Mouse (Mus musculus): Measurements from ENCODE around the gene Iqgap3. TPM values are rescaled to one million over a fixed set of nuclear protein-coding genes. Genes with fewer than 3 reads are reported as not detected.
A peak's percentile ranks its signal among the peaks of the same experiment; 100 is the strongest.

Gene Iqgap3
- polyA plus RNA-seq, 1 experiment from 2014 or later, result 25.2 TPM

DNA sequence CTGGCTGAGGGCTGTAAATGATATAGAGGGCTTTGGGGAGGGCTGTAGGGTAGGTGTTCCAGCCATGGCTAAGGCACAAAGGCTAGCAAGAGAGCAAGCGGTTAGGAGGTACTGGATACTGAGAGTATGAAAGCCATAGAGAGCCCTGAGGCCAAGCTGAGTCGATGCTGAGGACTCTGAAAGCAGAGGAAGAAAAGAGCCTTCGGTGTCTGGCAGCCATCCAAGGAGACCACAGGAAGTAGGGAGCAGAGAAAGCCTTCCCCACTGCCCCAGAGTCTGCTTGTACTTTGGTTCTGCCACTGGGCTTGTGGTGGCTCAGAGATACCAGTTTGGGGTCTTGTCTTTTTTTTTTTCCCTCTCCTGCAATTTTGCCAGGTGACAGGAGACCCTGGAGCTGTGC, 18.5 kb downstream of the Iqgap3 start:
- 49% methylated on average over 3 of the region's 3 CpGs for WGBS

DNA sequence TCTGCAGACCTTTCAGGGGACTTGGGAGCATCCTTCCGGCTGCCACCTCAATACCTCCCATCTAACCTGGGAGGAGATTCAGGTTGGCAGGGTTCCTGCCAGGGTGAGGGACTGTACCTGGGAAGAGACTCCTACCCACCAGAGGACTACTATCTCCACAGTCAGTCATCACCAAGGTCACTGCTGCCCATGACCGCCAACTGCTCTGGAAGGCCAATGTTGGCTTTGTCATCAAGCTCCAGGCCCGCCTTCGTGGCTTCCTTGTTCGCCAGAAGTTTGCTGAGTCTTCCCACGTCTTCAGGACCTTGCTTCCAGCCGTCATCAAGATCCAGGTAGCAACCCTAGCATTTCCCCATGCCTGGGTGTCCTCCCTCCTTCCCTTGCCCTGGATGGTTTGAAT, 20.0 kb downstream of the Iqgap3 start:
- Histone ChIP-seq H3K27me3 (no peaks in the 10 kb centered on the region), H3K9me3 (no peaks in the 10 kb centered on the region), H3K36me3 (peaks cover 80% of the 10 kb centered on the region), H3K4me2 (no peak overlapping the region), H3K9ac (no peak overlapping the region), H3K4me1 (no peaks in the 10 kb centered on the region), H3K27ac (no peak overlapping the region), H3K4me3 (no peak overlapping the region)
- no peak for ATAC-seq (ENCODE audit: borderline replicate concordance, extremely low read depth, low FRiP score, low TSS enrichment)
- WGBS, result 83% methylated on average over 7 of the region's 7 CpGs

More for the DNA sequence above, 18.5 kb downstream of the Iqgap3 start:
- Histone ChIP-seq H3K9ac (no peak overlapping the region), H3K27ac (no peak overlapping the region), H3K9me3 (no peaks in the 10 kb centered on the region), H3K4me1 (no peaks in the 10 kb centered on the region), H3K36me3 (peaks cover 80% of the 10 kb centered on the region), H3K27me3 (no peaks in the 10 kb centered on the region), H3K4me2 (no peak overlapping the region), H3K4me3 (no peak overlapping the region)
- no peak for ATAC-seq (ENCODE audit: borderline replicate concordance, extremely low read depth, low FRiP score, low TSS enrichment)

DNA sequence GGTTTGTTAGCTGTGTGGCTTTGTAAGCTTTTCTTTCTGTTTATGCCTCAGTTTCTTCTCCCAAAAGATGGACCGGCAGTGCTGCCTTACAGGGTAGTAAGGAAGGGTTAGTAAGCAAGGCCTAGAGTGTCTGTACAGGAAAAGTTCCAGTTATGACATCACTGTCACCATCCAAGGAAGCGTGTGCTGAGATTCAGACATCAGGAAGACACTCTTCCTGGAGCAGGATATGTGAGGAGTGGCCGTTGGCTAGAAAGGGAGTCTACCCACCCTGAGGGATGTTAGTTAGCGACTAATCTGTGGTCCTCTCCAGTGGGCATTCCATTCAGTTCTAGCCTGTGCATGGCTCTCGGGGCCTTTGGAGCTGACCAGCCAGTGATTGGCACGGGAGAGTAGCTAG, 20.4 kb downstream of the Iqgap3 start:
- no peaks in the 10 kb centered on the region for H3K27me3 ChIP-seq
- WGBS, result 73% methylated on average over 6 of the region's 6 CpGs

DNA sequence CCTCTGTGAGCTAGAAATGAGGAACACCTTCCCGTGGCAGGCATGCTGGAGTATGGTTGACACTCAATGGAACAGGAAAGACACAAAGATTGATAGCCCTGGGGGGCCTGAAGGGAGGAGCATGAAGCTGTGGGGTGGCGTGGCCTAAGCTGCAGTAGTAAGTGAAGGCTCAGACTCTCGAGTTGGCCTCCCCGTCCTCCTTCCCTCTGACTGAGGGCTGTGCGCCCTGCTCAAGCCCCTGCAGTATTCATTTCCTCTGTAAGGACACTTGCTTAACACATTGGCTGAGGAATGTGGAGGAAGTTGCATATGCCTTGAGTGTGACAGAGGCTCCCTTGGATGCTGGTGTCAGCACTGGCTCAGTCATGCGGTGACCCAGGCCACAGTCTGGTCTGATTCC, 20.8 kb downstream of the Iqgap3 start:
- 66% methylated on average over 6 of the region's 6 CpGs for WGBS
- H3K27ac ChIP-seq, result no peak overlapping the region; the same call in 1 of the 2 replicates
- ATAC-seq (ENCODE audit: borderline replicate concordance, extremely low read depth, low FRiP score, low TSS enrichment), result no peak

More for the DNA sequence above, 20.4 kb downstream of the Iqgap3 start:
- no peaks in the 10 kb centered on the region for H3K9me3 ChIP-seq
- ATAC-seq (ENCODE audit: borderline replicate concordance, extremely low read depth, low FRiP score, low TSS enrichment), result no peak
- peaks cover 78% of the 10 kb centered on the region for H3K36me3 ChIP-seq
- no peak overlapping the region for H3K9ac ChIP-seq
- no peak overlapping the region for H3K4me2 ChIP-seq
- no peak overlapping the region; the same call in 1 of the 2 replicates for H3K27ac ChIP-seq
- no peaks in the 10 kb centered on the region for H3K4me1 ChIP-seq
- no peak overlapping the region for H3K4me3 ChIP-seq

DNA sequence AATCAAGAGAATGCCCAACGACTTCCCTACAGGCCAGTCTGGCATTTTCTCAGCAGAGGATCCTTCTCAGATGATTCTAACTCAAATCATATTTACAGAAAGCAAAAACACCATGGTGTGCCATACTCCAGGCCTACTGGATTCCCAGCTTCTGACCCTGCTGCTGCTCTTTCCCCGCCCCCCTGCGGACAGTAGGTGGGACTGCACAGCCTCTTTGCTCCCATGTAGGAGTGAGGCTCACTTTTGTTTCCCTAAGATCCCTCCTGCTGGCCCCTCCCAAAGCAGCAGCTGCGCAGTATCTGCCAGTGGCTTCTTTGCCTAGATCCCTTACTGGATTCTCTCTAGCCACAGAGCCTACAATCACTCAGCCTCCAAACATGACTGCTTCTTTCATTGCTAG, 24.4 kb downstream of the Iqgap3 start:
- H3K36me3 ChIP-seq, result peaks cover 88% of the 10 kb centered on the region
- no peak overlapping the region for H3K27ac ChIP-seq
- no peak overlapping the region for H3K9ac ChIP-seq
- 88% methylated on average over 4 of the region's 4 CpGs for WGBS
- no peak overlapping the region for H3K4me2 ChIP-seq
- no peaks in the 10 kb centered on the region for H3K9me3 ChIP-seq
- no peak for ATAC-seq (ENCODE audit: borderline replicate concordance, extremely low read depth, low FRiP score, low TSS enrichment)
- H3K27me3 ChIP-seq, result no peaks in the 10 kb centered on the region
- no peak overlapping the region for H3K4me3 ChIP-seq
- H3K4me1 ChIP-seq, result no peaks in the 10 kb centered on the region

More for the DNA sequence above, 20.8 kb downstream of the Iqgap3 start:
- peaks cover 81% of the 10 kb centered on the region for H3K36me3 ChIP-seq
- no peak overlapping the region for H3K4me3 ChIP-seq
- H3K4me2 ChIP-seq, result no peak overlapping the region
- no peaks in the 10 kb centered on the region for H3K4me1 ChIP-seq
- H3K27me3 ChIP-seq, result no peaks in the 10 kb centered on the region
- no peak overlapping the region for H3K9ac ChIP-seq
- no peaks in the 10 kb centered on the region for H3K9me3 ChIP-seq

DNA sequence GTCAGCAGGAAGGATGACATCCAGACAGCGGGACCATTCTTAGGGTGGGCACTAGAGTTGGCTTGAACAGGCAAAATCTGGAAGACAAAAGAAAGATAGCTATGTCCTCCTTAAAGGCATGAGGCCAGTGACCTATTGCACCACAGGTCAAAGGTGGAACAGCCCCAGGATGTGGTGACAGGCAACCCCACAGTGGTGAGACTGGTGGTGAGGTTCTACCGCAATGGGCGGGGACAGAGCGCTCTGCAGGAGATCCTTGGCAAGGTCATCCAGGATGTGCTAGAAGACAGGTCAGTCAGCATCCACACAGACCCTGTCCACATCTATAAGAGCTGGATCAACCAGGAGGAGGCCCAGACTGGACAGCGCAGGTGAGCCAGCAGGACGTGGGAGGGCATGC, 27.4 kb downstream of the Iqgap3 start:
- no peak overlapping the region for H3K9ac ChIP-seq
- no peaks in the 10 kb centered on the region for H3K27me3 ChIP-seq
- WGBS, result 86% methylated on average over 6 of the region's 6 CpGs
- no peak overlapping the region for H3K4me3 ChIP-seq
- H3K4me2 ChIP-seq, result no peak overlapping the region
- H3K36me3 ChIP-seq, result peaks cover 87% of the 10 kb centered on the region
- no peak overlapping the region for H3K27ac ChIP-seq
- H3K9me3 ChIP-seq, result no peaks in the 10 kb centered on the region
- ATAC-seq (ENCODE audit: borderline replicate concordance, extremely low read depth, low FRiP score, low TSS enrichment), result no peak
- no peaks in the 10 kb centered on the region for H3K4me1 ChIP-seq

DNA sequence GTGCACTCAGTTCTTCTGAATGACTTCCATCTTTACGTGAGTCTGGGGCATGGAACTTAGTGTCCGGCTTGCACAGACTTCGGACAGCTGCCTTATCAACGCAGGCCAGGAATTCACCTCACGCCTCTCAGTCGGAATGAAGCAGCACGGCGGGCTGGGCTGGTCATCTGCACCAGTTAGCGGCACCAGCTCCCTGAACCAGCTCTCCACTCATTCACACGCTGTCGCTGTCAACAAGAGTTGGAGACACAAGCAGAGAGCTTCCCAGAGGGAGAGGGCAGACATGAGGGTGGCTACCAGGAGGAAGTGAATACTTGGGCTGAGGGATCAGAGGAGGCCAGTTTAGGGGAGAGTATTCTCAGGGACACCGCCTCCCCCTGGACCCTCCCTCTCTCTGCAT, 32.6 kb downstream of the Iqgap3 start:
- no peak overlapping the region for H3K9ac ChIP-seq
- peaks cover 93% of the 10 kb centered on the region for H3K36me3 ChIP-seq
- H3K27me3 ChIP-seq, result no peaks in the 10 kb centered on the region
- H3K4me2 ChIP-seq, result no peak overlapping the region
- H3K9me3 ChIP-seq, result no peaks in the 10 kb centered on the region
- no peaks in the 10 kb centered on the region for H3K4me1 ChIP-seq
- H3K4me3 ChIP-seq, result no peak overlapping the region
- 76% methylated on average over 12 of the region's 12 CpGs for WGBS
- no peak overlapping the region for H3K27ac ChIP-seq
- ATAC-seq (ENCODE audit: borderline replicate concordance, extremely low read depth, low FRiP score, low TSS enrichment), result no peak

DNA sequence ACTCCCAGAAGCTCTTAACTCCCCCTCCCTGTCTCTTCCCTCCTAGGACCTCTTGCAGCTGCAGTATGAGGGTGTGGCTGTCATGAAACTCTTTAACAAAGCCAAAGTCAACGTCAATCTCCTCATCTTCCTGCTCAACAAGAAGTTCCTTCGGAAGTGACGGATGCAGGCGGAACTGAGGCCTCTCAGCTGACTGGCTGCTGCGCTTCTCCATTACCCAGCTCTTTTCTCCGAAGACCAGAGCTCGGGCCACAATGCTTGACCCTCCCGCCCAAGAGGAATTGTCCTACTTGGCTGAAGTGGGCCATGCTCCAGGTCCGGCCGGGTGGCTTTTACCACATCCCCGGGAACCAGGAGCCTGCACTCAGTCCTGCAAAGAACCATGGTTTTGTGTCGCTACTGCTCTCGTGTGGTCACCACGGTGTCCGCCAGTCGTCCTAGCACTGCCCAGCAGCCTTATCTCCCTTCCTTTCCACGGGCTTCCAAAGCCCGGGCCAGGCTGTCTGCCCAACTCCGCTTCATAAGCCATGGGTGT, 38.4 kb downstream of the Iqgap3 start:
- 77% methylated on average over 19 of the region's 19 CpGs for WGBS
- no peak overlapping the region for H3K27ac ChIP-seq
- no peaks in the 10 kb centered on the region for H3K27me3 ChIP-seq
- ATAC-seq (ENCODE audit: borderline replicate concordance, extremely low read depth, low FRiP score, low TSS enrichment), result no peak
- no peak overlapping the region for H3K9ac ChIP-seq
- H3K9me3 ChIP-seq, result no peaks in the 10 kb centered on the region
- H3K4me1 ChIP-seq, result no peaks in the 10 kb centered on the region
- H3K36me3 ChIP-seq, result peaks cover 49% of the 10 kb centered on the region
- no peak overlapping the region for H3K4me3 ChIP-seq
- H3K4me2 ChIP-seq, result no peak overlapping the region

DNA sequence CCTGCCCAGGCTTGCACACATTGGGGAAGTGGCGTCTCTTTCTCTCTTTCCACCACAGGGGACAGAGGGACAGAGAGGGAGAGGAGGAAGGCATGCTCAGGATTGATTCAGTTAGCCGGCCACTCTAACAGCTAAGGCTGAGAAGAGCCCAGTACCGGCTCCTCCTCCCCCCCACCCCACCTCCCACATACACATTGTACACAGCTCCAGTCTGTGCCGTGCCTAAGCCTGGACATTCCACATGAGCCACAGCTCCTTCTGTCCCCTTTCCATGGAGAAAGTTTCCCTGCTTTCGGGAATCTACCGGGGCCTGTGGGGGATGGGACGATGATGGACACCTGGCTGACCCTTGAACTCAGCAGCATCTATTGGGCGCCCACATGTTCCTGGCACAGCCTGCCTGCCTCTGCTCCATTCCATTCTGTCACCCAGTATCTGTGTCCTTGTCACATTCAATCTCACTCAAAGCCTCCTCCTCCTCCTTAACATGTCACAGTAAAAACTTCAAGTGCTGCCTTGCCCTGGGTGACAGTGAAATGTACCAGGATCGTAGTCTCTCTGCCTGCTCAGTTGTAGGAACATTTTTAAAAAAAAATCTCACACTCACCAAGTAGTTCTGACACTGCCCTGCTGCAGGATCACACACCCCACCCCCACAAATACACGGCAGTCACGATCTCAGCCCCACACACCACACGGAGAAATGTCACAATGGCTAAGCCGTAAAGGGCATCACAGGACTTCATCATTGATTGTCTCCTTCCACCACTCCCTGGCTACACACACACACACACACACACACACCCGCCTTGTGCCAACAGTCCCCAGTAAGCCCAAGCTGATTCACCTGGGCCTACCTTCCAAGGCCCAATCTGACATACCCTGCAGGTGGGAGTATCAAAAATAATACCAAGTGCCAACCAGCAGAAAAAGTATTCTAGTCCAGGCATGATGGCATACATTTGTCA, 39.7 kb downstream of the Iqgap3 start:
- Histone ChIP-seq H3K27ac (no peak overlapping the region), H3K36me3 (peaks cover 40% of the 10 kb centered on the region), H3K9me3 (no peaks in the 10 kb centered on the region), H3K4me1 (no peaks in the 10 kb centered on the region), H3K27me3 (no peaks in the 10 kb centered on the region), H3K4me2 (no peak overlapping the region), H3K9ac (no peak overlapping the region; the same call in 1 of the 2 replicates), H3K4me3 (no peak overlapping the region)
- WGBS, result 62% methylated on average over 14 of the region's 14 CpGs
- no peak for ATAC-seq (ENCODE audit: borderline replicate concordance, extremely low read depth, low FRiP score, low TSS enrichment)

DNA sequence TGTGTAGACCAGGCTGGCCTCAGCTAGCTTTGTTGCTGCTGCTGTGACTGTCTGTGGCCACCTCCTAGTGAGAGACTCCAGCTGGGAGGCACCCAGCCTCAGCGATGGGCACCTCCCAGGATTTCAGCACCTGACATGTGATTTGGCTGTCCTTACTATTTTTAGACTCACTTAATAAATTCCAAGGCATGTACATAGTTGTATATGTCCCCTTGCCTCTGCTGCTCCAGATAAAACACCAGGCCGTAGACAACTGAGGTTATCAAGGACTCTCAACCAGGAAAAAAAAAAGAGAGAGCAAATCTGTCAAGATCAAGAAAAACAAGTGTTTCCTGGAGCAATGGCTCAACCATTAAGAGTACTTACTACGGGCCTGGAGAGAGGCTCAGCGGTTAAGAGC, 43.4 kb downstream of the Iqgap3 start:
- no peak overlapping the region for H3K27ac ChIP-seq
- no peaks in the 10 kb centered on the region for H3K9me3 ChIP-seq
- no peak overlapping the region for H3K4me2 ChIP-seq
- H3K4me1 ChIP-seq, result 0 out of 2 replicates have a peak, but pooled peaks cover 3% of the 10 kb centered on the region
- H3K4me3 ChIP-seq, result no peak overlapping the region
- H3K27me3 ChIP-seq, result no peaks in the 10 kb centered on the region
- H3K36me3 ChIP-seq, result 0 out of 2 replicates have a peak, but pooled peaks cover 4% of the 10 kb centered on the region
- 36% methylated on average over 4 of the region's 4 CpGs for WGBS
- ATAC-seq (ENCODE audit: borderline replicate concordance, extremely low read depth, low FRiP score, low TSS enrichment), result peak; percentile 27; the same call in 1 of the 2 replicates
- no peak overlapping the region for H3K9ac ChIP-seq

DNA sequence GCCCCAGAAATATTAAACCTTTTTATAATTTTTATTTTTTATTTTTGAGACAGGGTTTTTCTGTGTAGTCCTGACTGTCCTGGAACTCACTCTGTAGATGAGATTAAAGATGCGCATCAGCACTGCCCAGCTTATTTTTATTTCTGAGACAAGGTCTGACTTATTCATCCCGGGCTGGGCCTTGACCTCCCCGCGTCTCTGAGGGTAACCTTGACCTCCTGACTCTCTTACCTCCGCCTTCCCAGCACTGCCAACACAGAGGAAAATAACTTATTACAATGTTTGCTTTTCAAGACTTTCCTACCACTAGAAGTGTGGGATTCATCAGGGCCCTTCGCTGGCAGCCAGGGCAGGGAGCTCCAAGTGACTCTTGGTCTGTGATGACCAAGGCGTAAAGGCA, 44.4 kb downstream of the Iqgap3 start:
- Histone ChIP-seq H3K9me3 (no peaks in the 10 kb centered on the region), H3K27ac (no peak overlapping the region), H3K27me3 (no peaks in the 10 kb centered on the region), H3K4me1 (0 out of 2 replicates have a peak, but pooled peaks cover 3% of the 10 kb centered on the region), H3K4me3 (no peak overlapping the region), H3K4me2 (no peak overlapping the region), H3K9ac (no peak overlapping the region), H3K36me3 (no peaks in the 10 kb centered on the region)
- no peak for ATAC-seq (ENCODE audit: borderline replicate concordance, extremely low read depth, low FRiP score, low TSS enrichment)
- 61% methylated on average over 7 of the region's 7 CpGs for WGBS

DNA sequence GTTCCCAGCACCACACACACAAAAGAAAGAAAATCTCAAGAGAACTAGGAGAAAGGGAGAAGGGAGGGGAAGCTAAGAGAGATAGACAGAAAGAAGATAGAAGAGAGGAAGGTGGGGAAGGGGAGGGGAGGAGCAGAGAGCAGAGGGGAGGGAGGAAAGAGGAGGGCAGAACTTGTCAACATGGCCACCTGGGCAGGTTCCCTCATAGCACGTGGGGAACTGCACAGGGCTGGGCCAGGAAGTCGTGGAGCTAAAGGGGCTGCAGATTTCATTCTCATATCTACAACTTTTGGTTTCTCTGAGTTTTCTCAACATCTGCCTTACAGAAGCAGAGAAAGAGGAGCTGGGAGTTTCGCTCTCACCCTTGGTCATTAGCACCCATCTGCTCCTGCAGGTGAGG, 45.9 kb downstream of the Iqgap3 start:
- no peak overlapping the region for H3K9ac ChIP-seq
- H3K4me3 ChIP-seq, result no peak overlapping the region
- H3K36me3 ChIP-seq, result no peaks in the 10 kb centered on the region
- 56% methylated on average over 3 of the region's 3 CpGs for WGBS
- no peaks in the 10 kb centered on the region for H3K9me3 ChIP-seq
- H3K27ac ChIP-seq, result no peak overlapping the region
- H3K4me1 ChIP-seq, result 0 out of 2 replicates have a peak, but pooled peaks cover 3% of the 10 kb centered on the region
- no peak for ATAC-seq (ENCODE audit: borderline replicate concordance, extremely low read depth, low FRiP score, low TSS enrichment)
- H3K4me2 ChIP-seq, result no peak overlapping the region
- H3K27me3 ChIP-seq, result no peaks in the 10 kb centered on the region

All from lung, embryonic 15.5 days (tissue).